Mouse (Mus musculus) liver, adult 2 months (tissue): ENCODE measurements around the gene Casz1. TPM values are rescaled to one million over a fixed set of nuclear protein-coding genes. Genes with fewer than 3 reads are reported as not detected.

Source experiments
- DNase-seq: peaks from one replicate; pipeline ENCODE4 v3.0.0-alpha.2; 2011; ENCODE audit warnings: low read depth, low spot score; ENCODE audit errors: extremely low read depth
- H3K27ac ChIP-seq: fragments of 200-500 bp; replicated peaks from 2 replicates; pipeline ENCODE4 v1.5.1; 2012; ENCODE audit warnings: low read depth, mild to moderate bottlenecking, control low read depth, inconsistent platforms, low read length; ENCODE audit not compliant: insufficient read depth
- H3K27me3 ChIP-seq: fragments of 200-500 bp; 2 replicates; pipeline ENCODE4 v1.6.1; 2012; ENCODE audit warnings: mild to moderate bottlenecking, moderate library complexity, low read length, inconsistent platforms; ENCODE audit not compliant: control insufficient read depth, insufficient read depth
- H3K36me3 ChIP-seq: fragments of 200-500 bp; 2 replicates; pipeline ENCODE4 v1.6.1; 2012; ENCODE audit warnings: low read length, inconsistent platforms; ENCODE audit not compliant: control insufficient read depth, insufficient read depth
- H3K4me1 ChIP-seq: fragments of 200-500 bp; 2 replicates; pipeline ENCODE4 v1.6.1; 2011; ENCODE audit warnings: low read length; ENCODE audit not compliant: control insufficient read depth, insufficient read depth
- H3K4me3 ChIP-seq: fragments of 200-500 bp; 2 replicates; pipeline ENCODE4 v1.5.1; 2011; ENCODE audit warnings: low read depth, mild to moderate bottlenecking, control low read depth, low read length, moderate library complexity; ENCODE audit not compliant: insufficient read depth
- H3K79me2 ChIP-seq: fragments of 200-500 bp; 2 replicates; pipeline ENCODE4 v1.6.1; 2012; ENCODE audit warnings: inconsistent platforms, mild to moderate bottlenecking, low read length, moderate library complexity; ENCODE audit not compliant: control insufficient read depth, insufficient read depth
- H3K9ac ChIP-seq: fragments of 200-500 bp; 2 replicates; pipeline ENCODE4 v1.6.1; 2012; ENCODE audit warnings: low read depth, mild to moderate bottlenecking, control low read depth, inconsistent platforms, low read length
- CTCF ChIP-seq: fragments of 200-500 bp; IDR thresholded peaks from 2 replicates; pipeline ENCODE4 v1.5.1; 2011; ENCODE audit warnings: low read depth, low read length, control low read depth
- POLR2A ChIP-seq: fragments of 200-500 bp; IDR thresholded peaks from 2 replicates; pipeline ENCODE4 v1.6.1; 2011; ENCODE audit warnings: low read length, control low read depth; ENCODE audit not compliant: insufficient read depth; ENCODE audit errors: extremely low read depth
- WGBS: fragments of 180-500 bp; shearing (Covaris S2); methylation state at CpG from one replicate; pipeline ENCODE4 v1.1.7; 2018; 5-methylcytosine and 5-hydroxymethylcytosine counted together
- polyA plus RNA-seq: library from polyadenylated mRNA; depleted of rRNA; stranded (reverse); fragments of >200 nt; gene quantifications from 2 replicates; pipeline ENCODE4 v1.2.3, GENCODE M21; 2012; rRNA removed
- total RNA-seq: library from RNA; depleted of rRNA; stranded (reverse); fragments of >200 nt; gene quantifications from 2 replicates; pipeline ENCODE4 v1.2.3, GENCODE M21; 2014; rRNA removed

The Casz1 gene
- 0.09 and 0.34 TPM in 2 replicates for total RNA-seq
- 0.24 TPM in 2 replicates for polyA plus RNA-seq

GRCm38 (mm10) chr4:148804137-148804779 lies at the start of gene Casz1:
Gene Casz1, plus strand, starts transcription at chr4:148804429.
- WGBS: under 1% methylated on average over 68 of the region's 68 CpGs
- Histone ChIP-seq H3K79me2 (no peaks in the 10 kb centered on the region), H3K9ac (peak within 1 kb of the TSS; percentile 65), H3K27ac (no peak within 1 kb of the TSS), H3K36me3 (no peaks in the 10 kb centered on the region), H3K4me3 (peak within 1 kb of the TSS; percentile 76), H3K4me1 (peaks cover 2% of the 10 kb centered on the region; the same call in 1 of the 2 replicates), H3K27me3 (peaks cover 19% of the 10 kb centered on the region)
- peak; percentile 26 for DNase-seq
- TF ChIP-seq CTCF (no peak), POLR2A (no peak)

- no peak for TF ChIP-seq POLR2A
- no peak for TF ChIP-seq CTCF
- 57% methylated on average over 4 of the region's 4 CpGs for WGBS
- no peak overlapping the region for H3K4me3 ChIP-seq
- no peak overlapping the region for H3K27ac ChIP-seq
- DNase-seq: peak; percentile 15
- H3K4me1 ChIP-seq: no peaks in the 10 kb centered on the region
- H3K79me2 ChIP-seq: no peaks in the 10 kb centered on the region
- no peak overlapping the region for H3K9ac ChIP-seq
- H3K36me3 ChIP-seq: no peaks in the 10 kb centered on the region
- no peaks in the 10 kb centered on the region for H3K27me3 ChIP-seq
These were observed 45.4 kb upstream of the Casz1 start for GRCm38 (mm10) chr4:148758863-148759262.

- whole genome bisulfite sequencing: 86% methylated on average over 7 of the region's 7 CpGs
- no peak overlapping the region for H3K9ac ChIP-seq
These were observed 44.1 kb upstream of the Casz1 start for GRCm38 (mm10) chr4:148760152-148760551.

GRCm38 (mm10) chr4:148766021-148766775 lies 38.0 kb upstream of the Casz1 start:
- WGBS: 85% methylated on average over 21 of the region's 21 CpGs
- TF ChIP-seq CTCF (no peak), POLR2A (no peak)

More at GRCm38 (mm10) chr4:148760152-148760551, 44.1 kb upstream of the Casz1 start:
- H3K4me1 ChIP-seq: no peaks in the 10 kb centered on the region
- DNase-seq: no peak
- no peaks in the 10 kb centered on the region for H3K79me2 ChIP-seq
- H3K27ac ChIP-seq: no peak overlapping the region
- no peaks in the 10 kb centered on the region for H3K36me3 ChIP-seq
- no peaks in the 10 kb centered on the region for H3K27me3 ChIP-seq
- H3K4me3 ChIP-seq: no peak overlapping the region
- TF ChIP-seq POLR2A (no peak), CTCF (no peak)

GRCm38 (mm10) chr4:148767655-148768305 lies 36.4 kb upstream of the Casz1 start:
- Histone ChIP-seq H3K9ac (no peak overlapping the region), H3K36me3 (no peaks in the 10 kb centered on the region), H3K4me3 (no peak overlapping the region), H3K27me3 (no peaks in the 10 kb centered on the region; the same call in 1 of the 2 replicates), H3K27ac (no peak overlapping the region), H3K4me1 (no peaks in the 10 kb centered on the region), H3K79me2 (no peaks in the 10 kb centered on the region)
- 49% methylated on average over 8 of the region's 8 CpGs for WGBS
- DNase-seq: no peak
- no peak for TF ChIP-seq CTCF
- no peak for TF ChIP-seq POLR2A

More at GRCm38 (mm10) chr4:148766021-148766775, 38.0 kb upstream of the Casz1 start:
- H3K36me3 ChIP-seq: no peaks in the 10 kb centered on the region
- no peak overlapping the region for H3K4me3 ChIP-seq
- no peak overlapping the region for H3K9ac ChIP-seq
- no peak for DNase-seq
- no peak overlapping the region for H3K27ac ChIP-seq
- no peaks in the 10 kb centered on the region for H3K79me2 ChIP-seq
- no peaks in the 10 kb centered on the region; the same call in 1 of the 2 replicates for H3K27me3 ChIP-seq
- no peaks in the 10 kb centered on the region for H3K4me1 ChIP-seq
